Mouse (Mus musculus): ENCODE results near the gene Nell2.
"Not testable (repeated sequence)": the region's sequence is repeated elsewhere in the genome, so short reads cannot be mapped to it uniquely, and the experiment has no call there.

The Nell2 gene

DNA sequence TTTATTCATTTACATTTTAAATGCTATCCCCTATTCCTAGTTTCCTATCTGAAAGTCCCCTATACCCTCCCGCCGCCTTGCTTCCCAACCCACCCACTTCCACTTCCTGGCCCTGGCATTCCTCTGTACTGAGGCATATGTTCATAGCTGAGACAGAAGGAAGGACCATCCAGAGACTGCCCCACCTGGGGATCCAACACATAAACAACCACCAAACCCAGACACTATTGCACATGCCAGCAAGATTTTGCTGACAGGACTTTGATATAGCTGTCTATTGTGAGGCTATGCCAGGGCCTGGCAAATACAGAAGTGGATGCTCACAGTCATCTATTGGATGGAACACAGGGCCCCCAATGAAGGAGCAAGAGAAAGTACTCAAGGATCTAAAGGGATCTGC lies 291.3 kb downstream of the Nell2 start:
- not testable (repeated sequence) for DNase-seq (ENCODE audit: low spot score)

DNA sequence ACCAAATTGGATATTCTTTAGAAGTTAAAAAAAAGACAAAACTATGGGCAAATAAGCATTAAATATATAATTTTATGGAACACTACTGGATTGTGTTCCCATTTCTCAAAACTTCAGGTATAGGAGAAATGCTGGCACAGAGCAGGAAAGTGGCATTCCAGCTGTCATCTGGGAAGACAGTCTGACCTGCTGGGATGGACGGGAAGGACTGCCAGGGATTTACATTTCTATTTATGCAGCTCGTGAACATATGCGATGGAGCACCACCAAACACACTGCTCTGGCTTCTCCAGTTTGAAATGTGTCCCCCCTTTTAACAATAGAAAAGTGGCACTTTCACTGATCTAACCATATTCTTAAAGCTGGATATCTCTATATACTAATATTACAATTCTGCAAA lies 291.9 kb downstream of the Nell2 start:
- DNase-seq (ENCODE audit: low spot score) = no peak

DNA sequence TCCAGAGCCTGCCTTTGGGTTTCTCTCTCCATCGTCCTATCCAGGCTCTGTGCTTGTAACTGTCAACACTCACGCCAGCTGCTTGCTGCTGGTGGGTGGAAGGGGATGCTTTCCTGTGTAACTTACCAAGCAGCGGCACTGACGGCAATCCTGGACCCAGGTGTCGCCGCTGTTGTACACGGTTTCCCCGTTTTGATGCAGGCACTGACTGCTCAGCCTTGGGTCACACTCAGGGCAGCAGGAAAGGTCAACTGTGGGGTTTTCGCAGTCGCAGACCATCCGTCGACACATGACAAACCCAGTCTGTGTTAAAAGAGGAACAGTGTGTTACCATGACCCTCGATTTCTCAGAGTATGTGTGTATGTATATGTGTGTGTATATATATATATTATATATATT lies 297.2 kb downstream of the Nell2 start:
- DNase-seq (ENCODE audit: low spot score) = no peak

DNA sequence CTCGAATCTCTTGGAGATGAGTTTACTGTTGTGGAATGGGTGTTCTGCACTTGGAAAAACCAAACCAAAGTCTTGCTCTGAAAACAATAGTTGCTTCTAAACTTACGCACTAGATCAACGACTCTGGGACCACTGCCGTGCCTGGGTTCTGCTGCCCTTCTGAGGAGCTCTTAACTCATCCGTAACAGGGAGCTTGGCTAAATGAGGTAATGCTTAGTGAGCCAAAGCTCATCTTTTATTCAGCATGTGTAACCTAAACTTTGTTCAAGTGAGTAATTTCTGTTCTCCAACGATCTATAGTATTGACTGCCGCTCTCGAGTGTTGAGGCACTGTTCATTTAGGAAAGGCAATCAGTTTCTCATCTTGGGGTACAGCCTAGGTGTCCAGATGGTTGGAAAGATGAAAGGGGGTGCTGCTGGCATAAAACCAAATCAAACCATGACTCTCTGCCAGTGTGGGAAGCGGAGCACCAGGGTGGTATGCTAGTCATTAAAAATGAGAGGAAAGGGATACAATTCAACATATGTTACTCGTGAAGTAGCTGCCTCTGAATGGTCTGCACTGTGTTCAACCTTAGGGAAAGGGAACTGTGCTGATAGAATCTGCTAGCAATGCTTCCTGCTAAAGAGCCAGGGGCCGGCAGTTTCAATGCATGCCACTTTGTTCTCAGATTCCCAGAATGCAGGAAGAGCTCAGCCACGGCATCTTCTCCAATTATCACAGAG lies 311.6 kb downstream of the Nell2 start:
- no peak for DNase-seq (ENCODE audit: low spot score)

DNA sequence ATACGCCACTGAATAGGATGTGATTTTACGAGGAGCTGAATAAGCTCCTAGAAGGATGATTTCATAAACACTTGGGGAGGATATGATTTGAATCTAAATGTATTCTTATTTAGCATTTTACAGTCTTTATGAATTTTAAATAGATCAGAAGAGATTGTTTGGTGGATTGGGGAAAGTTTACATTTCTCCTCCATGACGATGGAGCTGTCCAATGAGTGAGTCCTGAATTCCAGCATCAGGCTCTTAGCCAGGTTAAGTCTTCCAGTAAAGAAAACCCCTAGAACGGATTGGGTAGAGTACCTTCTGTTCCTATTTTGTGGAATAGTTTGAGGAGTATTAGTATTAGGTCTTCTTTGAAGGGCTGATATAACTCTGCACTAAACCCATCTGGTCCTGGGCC lies 317.8 kb downstream of the Nell2 start:
- no peak for DNase-seq (ENCODE audit: low spot score)

DNA sequence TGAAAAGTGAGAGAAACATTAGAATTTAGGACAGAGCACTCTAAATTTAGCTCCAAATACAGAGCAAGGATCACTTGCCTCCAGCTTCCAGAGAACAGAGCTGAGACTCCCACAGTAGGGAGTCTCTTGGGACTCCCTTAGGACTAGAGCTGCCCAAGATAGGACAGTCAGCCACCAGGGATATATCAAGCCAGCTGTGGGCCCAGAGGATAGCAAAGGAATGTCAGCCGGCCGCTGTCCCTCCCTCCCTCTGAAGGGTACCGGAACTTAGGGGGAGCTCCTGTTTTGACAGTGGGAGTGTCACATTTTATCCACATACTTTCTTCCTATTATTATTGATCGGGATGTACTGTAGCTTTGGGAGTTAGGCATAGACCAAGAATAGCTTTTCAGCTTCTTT lies 319.2 kb downstream of the Nell2 start:
- DNase-seq (ENCODE audit: low spot score) = no peak

DNA sequence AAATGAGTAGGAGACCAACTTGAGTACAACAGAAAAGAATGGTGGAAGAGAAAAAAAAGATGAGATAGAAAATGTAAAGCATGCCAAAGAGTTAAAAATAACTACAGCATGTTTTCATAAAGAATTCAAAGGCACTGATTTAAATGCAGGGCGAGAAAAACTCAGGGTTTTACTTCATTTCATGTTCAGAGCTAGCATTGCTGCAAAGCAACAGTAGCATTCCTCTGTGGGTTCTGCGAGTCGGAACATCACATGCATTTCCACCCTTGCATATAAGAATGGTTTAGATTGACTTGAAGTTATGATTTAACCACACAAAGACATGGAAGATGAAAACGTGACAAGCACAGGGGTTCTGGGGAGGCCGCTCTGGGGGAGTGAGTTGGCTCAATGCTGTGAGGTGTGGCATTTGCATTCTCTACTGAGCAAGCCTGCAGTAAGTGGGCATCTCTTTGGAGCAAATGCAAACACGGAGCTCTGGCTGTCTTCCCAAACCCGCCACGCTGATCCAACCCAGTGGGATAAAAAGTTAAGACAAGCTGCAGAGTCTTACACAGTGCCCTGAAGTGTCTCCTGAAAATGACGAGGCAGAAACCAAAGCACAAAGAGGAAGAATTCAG lies 334.6 kb downstream of the Nell2 start:
- no peak for DNase-seq (ENCODE audit: low spot score)

DNA sequence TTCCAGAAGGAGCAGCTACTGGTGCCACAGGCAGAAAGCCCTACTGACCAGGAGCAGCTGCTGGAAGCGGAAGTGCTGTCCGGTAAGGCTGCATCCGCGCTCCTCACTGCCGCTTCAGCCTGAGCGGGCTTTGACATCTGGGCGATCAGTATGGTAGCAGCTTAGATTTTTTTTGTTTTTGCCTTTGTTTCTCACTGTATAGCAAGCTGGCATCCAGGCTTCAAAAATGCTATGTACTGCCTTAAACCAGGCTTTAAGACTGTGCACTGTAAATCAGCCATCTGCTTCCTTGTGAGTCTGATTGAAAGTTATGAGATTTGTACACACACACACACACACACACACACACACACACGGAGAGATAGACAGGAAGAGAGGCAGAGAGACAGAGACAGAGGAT lies 335.4 kb downstream of the Nell2 start:
- no peak for DNase-seq (ENCODE audit: low spot score)

DNA sequence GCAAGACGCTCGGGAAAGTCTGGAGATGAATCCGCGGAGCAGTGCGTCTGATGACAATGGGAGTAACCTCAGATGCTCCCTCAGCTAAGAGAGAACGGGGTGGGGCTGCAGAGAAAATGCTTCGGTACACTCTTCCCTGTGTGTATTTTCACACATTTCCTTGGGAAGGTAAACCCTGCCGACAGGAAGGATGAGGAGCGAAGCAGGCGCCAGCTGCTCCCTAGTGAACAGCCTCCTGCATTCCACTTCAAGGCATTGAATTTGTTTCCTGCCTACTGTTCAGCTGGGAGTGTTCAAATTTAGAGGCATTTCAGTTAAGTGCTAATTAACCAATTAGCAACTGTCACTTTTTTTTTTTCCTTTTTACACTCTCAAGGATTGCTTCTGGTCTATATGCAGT lies 342.1 kb downstream of the Nell2 start:
- DNase-seq (ENCODE audit: low spot score) = no peak

DNA sequence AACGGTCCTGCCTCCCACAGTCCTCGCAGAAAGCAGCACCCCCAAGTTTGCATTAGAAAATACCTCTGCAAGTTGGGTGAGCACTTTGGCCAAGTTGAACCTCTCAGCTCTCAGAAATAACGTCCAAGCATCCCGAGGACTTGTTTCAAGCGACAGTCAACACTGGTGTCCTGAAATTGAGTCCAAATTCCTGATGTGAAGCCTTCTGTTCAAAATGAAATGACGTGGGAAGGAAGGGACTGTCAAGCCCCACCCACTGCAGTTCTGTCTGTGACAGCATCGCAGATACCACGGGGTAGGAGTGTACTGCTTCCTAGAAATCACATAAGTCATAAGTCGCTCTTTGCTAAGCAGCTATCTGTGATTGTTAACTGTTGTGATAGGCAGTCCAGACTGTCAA lies 342.9 kb downstream of the Nell2 start:
- DNase-seq (ENCODE audit: low spot score) = no peak

DNA sequence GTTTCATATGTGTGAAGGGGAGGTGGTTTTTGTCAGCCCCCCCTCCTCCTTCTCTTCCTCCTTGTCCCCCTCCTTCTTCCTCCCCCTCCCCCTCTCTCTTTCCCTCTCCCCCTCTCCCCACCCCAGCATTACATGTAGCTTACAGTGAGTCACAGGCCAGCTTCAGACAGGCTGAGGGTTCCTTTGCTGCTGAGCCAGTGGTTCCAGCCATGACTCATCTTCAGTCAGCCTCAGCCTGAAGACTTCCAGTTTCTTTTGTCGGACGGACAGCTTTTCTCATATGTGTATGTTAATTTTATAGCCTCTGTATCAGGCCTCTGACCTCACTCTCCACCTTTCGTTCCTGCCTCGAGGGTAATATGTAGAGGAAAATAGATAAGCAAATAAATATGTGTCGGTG lies 344.9 kb downstream of the Nell2 start:
- no peak for DNase-seq (ENCODE audit: low spot score)

DNA sequence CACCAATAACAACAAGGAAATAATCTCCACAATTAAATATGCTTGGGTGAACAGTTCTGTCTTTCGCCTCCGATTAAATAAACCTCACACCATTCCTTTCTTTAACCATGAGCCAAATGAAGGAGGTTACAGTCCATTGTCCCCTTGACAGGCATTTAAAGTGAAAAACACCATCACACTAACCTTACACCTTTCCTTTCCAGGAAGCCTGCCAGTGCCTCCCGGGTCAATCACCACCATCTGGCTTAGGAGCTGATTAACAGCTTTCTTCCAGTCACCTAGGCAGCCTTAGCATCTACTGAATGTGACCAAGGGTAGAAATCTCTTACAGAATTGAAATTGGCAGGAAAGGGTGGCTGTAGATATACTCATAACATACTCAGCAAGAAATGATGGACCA lies 371.5 kb downstream of the Nell2 start:
- no peak for DNase-seq (ENCODE audit: low spot score)

DNA sequence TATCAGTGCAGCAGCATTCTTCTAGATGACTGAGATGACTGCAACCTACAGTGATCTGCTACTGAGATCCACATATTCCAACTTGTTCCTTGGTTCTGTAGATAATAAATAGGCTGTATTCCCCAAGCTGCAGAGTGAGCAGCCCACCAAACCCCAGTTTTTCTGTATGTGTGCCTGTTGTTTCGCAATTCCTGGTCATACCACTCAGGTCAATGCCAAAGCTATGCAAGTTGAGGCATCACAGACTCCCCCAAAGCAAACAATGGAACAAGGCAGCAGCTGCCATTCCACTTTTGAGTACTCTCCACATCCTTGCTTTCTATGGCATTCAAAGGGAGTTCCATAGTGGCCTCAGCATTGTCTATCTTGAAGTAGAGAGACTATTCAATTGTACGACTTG lies 383.2 kb downstream of the Nell2 start:
- DNase-seq (ENCODE audit: low spot score) = no peak

DNA sequence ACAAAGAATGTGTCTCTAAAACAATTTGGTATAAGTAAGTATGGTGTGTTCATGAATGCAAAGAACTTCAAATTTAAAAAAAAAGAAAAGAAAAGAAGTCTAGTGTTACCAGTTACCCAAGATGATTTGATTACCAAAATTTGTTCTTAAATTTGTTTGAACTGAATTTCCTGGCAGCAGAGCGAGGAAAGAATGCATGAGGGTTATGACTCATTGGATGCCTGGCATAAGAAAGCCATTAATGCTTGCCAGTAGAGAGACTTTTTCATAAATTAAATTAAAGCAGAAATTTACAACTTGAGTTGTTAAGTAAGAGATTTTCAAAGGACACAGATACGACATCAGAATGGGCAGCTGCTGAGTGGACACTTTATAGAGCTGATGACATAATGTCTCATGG lies 384.2 kb downstream of the Nell2 start:
- no peak for DNase-seq (ENCODE audit: low spot score)

DNA sequence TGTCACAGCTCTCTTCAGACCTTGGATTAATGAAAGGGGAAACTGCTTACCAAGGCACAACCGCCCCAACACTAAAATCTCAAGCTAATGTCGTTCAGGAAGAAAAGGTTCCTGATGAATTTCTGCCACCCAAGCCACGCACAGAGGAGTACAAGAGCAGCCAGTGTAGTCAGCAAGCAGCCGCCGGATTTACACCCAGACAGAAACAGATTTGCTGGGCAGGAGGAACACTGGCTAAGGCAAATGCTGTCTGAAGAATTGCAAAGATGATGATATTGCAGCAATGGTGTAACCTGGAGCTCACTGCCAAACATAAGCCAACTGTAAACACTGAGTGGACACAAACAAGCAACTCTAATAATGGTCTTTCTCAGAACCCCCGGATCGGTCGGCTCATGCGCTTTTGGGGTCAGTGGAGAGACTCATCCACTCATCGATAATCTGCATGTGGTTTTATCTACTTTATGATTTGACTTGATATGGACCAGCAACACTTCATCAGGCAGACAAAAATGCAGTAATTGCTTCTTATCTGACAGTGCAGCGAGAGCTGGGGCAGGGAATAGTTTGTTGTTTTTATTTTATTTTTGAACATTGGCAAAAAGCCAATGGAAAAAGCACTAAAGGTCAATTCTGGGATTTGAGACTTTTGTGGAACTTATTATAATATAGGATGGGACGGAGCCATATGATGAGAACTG lies 389.5 kb downstream of the Nell2 start:
- no peak for DNase-seq (ENCODE audit: low spot score)

DNA sequence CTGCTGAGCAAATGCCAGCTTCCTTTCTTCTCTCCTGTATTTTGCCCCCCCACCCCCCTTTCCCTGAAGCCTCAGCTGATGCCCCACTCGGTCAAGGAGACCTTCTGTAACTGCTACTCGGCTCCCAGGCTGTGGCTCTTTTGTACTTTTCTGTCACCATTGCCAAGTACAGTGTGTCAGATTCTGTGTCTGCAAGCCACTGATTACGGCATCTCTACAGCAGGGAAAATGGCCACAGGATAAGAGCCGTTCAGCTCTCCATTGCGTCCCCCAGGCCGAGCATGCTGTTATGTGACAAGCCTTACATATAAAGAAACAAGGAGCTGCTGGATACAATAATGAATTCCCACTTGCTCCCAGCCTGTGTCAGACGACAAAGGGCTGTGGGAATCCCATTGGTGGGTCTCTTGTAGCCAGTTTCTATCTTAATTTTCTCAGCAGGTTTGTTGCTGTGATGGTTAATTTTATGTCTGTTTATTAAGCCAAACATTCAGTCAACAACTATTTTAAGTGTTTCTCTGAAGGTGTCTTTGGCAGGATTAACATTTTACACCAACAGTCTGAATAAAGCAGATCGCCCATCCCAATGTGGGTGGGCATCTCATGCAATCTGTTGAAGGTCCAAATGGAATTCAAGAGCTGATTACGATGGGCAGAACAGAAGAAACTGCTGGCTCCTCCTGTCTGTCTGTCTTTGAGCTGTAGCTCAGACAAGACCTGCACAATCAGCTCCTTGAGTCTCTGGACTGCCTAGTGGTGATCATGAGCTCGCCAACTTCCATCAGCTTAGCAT lies 391.1 kb downstream of the Nell2 start:
- DNase-seq (ENCODE audit: low spot score) = no peak

DNA sequence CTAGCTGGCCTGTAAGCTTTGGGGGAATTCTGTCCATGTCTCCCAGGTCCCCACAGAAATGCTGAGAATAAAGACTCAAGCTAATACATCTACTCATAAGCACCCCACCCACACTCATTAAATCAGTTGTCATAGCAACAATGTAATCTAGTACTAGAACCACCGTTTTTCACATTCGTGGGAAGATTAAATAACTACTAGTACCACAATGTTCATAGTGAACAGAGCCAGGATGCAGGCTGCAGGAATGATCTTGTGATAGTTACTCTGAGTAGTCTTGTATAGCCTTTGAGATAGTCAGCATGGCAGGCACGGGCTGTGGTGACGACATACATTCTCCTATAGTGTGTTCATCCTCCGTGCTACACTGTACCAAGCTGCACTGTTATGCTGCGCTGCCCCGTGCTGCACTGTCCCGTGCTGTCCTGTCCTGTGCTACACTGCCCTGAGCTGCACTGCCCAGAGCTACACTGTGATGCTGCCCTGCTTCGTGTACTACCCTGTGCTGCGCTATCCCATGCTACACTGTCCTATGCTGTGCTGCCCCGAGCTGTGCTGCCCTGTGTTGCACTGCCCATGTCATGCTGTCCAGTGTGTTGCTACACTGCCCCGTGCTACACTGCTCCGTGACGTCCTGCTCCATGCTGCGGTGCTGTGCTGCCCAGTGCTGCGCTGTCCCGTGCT lies 392.3 kb downstream of the Nell2 start:
- DNase-seq (ENCODE audit: low spot score) = no peak

DNA sequence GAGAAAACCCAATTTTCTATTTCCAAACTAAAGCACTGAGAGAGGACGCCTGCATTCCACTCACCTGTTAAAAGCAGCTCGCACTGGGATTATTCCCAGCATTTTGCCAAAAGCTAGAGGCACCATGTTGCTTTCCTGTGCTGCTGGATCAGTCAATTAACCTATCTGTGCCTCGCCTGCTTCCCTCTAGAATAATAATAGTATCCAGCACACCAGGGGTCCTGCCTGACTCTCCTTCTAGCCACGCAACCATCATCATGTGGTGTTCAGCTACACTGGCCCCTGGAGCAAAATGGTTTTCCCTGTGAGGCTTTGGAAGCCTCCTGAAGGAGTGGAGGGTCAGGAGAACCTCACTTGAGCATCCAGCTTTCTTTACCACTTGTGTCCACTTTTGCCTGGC lies 397.0 kb downstream of the Nell2 start:
- no peak for DNase-seq (ENCODE audit: low spot score)

DNA sequence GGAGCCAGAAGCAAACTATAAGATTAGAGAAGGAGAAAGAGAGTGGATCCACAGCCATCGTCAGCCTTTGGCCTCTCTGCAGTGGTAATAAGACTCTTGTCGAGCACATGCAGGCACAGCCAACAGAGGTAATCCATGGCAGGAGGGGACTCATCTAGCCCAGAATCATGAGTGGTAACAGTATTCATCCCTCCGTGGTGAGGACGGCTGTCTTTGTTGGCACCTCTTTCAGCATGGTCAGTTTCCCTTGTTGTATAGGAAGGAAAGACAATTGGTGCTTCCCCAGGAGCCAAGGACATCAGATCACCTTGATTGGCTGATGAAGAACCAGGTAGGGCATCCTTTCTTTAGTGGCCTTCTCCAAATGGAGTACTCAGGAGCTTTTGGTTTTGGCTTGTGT lies 419.7 kb downstream of the Nell2 start:
- DNase-seq (ENCODE audit: low spot score) = no peak

DNA sequence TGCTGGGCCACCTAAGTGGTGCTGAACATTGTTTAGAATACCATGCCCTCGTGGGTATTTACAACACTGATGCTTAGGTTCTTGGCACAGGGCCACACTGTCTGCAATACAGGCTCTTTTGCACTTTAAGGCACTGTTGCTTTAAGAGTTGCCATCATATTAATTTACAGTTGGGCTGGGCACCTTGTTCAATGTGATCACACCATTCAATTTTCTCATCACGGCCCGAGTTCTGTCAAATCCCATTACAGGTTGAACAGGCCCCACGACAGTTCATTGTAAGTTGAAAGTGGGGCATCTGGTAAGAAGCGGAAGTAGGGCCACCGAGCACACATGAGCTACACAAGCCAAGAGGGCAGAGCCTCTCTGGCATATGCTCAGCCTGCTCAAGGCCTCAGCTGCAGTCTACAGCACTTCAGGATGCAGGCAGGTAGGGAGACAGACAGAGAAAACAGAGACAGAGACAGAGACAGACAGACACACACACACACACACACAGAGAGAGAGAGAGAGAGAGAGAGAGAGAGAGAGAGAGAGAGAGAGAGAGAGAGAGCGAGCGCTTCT lies 421.0 kb downstream of the Nell2 start:
- no peak for DNase-seq (ENCODE audit: low spot score)

DNA sequence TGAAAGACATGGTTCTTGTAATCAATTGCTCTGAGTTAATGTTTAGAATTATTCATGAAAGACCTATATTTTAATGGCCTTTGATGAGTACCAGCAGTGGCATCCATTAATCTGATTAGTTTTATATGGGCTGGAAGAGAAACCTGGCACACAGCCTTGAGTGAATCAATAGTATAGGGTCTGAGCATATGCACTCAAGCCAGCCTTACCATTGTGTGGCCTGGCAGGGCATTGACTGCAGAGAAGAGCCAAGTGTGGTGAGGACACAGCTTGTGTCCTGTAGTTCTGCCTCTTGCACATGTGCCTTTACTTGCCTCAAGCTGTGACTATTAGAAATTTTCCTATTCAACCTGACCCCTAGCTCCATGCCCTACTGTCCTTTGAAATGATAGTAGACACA lies 426.8 kb downstream of the Nell2 start:
- no peak for DNase-seq (ENCODE audit: low spot score)

DNA sequence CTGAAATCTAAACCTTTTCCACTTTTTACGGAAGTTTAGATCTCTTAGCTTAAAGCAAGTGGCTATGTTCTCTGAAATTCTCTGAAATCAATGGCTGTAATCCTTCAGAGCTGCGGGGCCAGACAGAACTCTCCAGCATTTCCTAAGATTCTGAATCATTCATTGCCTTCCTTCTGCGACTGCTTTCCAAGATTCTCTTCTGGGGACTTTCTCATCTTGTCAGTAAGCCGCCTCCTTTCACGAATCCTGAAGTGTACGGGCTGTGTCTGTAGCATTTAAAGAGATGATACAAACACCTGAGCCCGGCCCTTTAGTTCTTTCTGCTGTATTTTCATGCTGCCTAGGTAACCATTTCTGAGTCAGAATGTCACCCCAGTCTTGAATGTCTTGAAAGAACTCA lies 428.2 kb downstream of the Nell2 start:
- no peak for DNase-seq (ENCODE audit: low spot score)
